Mouse (Mus musculus): ENCODE results near the gene Gpm6b. TPM values are rescaled to one million over a fixed set of nuclear protein-coding genes. Genes with fewer than 3 reads are reported as not detected.

The Gpm6b gene
- total and polyA plus RNA-seq, 3 experiments, result 0.16 to 4.7 TPM; not detected in 1

- no peak for ATAC-seq (ENCODE audit: extremely low read depth, insufficient number of reproducible peaks, low FRiP score, poor library complexity, severe bottlenecking)
- no peak for DNase-seq (ENCODE audit: low spot score)
- H3K9me3 ChIP-seq (replicated peaks), result no peaks in the 10 kb centered on the region
- H3K4me3 ChIP-seq (ENCODE audit: low read depth, low read length), result no peak overlapping the region
- H3K4me1 ChIP-seq (ENCODE audit: insufficient read depth, low read depth, low read length), result peaks cover 4% of the 10 kb centered on the region
- H3K36me3 ChIP-seq (replicated peaks), result peaks cover 34% of the 10 kb centered on the region
- H3K27me3 ChIP-seq (ENCODE audit: insufficient read depth, low read length), result no peaks in the 10 kb centered on the region
- no peak for TF ChIP-seq GATA1 (IDR thresholded peaks at IDR 0.05; ENCODE audit: borderline replicate concordance, low read length)
- no peak for TF ChIP-seq POLR2AphosphoS5 (IDR thresholded peaks at IDR 0.05; ENCODE audit: insufficient replicate concordance, low read depth, low read length)
- no peak for TF ChIP-seq TAL1 (conservative IDR thresholded peaks at IDR 0.05; ENCODE audit: low read depth, low read length)
- TF ChIP-seq CTCF (IDR thresholded peaks at IDR 0.05; ENCODE audit: low read depth, low read length), result no peak
- TF ChIP-seq GATA2 (IDR thresholded peaks at IDR 0.05; ENCODE audit: borderline replicate concordance, low read depth, low read length), result no peak
Measured at GRCm38 (mm10) chrX:166434812-166435211, 196.1 kb downstream of the Gpm6b start.

Other genes starting within 250 kb of the Gpm6b start
- gene Gemin8, start 68.5 kb upstream of the Gpm6b start, total RNA-seq (2014; fragmentation: Nextera tagmentation), result 18.7 and 19.9 TPM in 2 replicates
- 11.2 and 11.3 TPM in 2 replicates for gene Gemin8, start 68.5 kb upstream of the Gpm6b start, total RNA-seq (2017)
- 4.8 and 6.8 TPM in 2 replicates for gene Gemin8, start 68.5 kb upstream of the Gpm6b start, polyA plus RNA-seq (2012)
- 11.7 and 14.0 TPM in 2 replicates for gene Trappc2, start 201.7 kb downstream of the Gpm6b start, total RNA-seq (2014; fragmentation: Nextera tagmentation)
- gene Trappc2, start 201.7 kb downstream of the Gpm6b start, total RNA-seq (2017), result 13.4 and 14.0 TPM in 2 replicates
- 0.13 and 0.26 TPM in 2 replicates for gene Trappc2, start 201.7 kb downstream of the Gpm6b start, polyA plus RNA-seq (2012)
- 14.8 and 16.0 TPM in 2 replicates for gene Ofd1, start 201.8 kb downstream of the Gpm6b start, total RNA-seq (2014; fragmentation: Nextera tagmentation)
- 9.9 and 12.2 TPM in 2 replicates for gene Ofd1, start 201.8 kb downstream of the Gpm6b start, total RNA-seq (2017)
- 3.0 and 3.1 TPM in 2 replicates for gene Ofd1, start 201.8 kb downstream of the Gpm6b start, polyA plus RNA-seq (2012)
- 44.6 and 62.4 TPM in 2 replicates for gene Rab9, start 241.0 kb downstream of the Gpm6b start, total RNA-seq (2014; fragmentation: Nextera tagmentation)
- 77.6 and 83.3 TPM in 2 replicates for gene Rab9, start 241.0 kb downstream of the Gpm6b start, total RNA-seq (2017)
- gene Rab9, start 241.0 kb downstream of the Gpm6b start, polyA plus RNA-seq (2012), result 1.4 and 2.4 TPM in 2 replicates